Mouse (Mus musculus) lung, adult 2 months (tissue): ENCODE results near the gene Slc5a2. TPM values are rescaled to one million over a fixed set of nuclear protein-coding genes. Genes with fewer than 3 reads are reported as not detected.

ENCODE experiments used
- DNase-seq: peaks from one replicate; pipeline ENCODE4 v3.0.0; 2022
- H3K4me1 ChIP-seq: fragments of 200-500 bp; 2 replicates; pipeline ENCODE4 v1.6.1; 2011; ENCODE audit warnings: low read length; ENCODE audit not compliant: control insufficient read depth, insufficient read depth
- H3K4me3 ChIP-seq: fragments of 200-500 bp; replicated peaks from 2 replicates; pipeline ENCODE3; 2011; ENCODE audit warnings: low read depth, mild to moderate bottlenecking, control low read depth, low read length; ENCODE audit errors: extremely low read depth
- CTCF ChIP-seq: fragments of 200-500 bp; IDR thresholded peaks from 2 replicates; pipeline ENCODE4 v1.5.1; 2011; ENCODE audit warnings: mild to moderate bottlenecking, low read length, control low read depth; ENCODE audit not compliant: insufficient read depth
- POLR2A ChIP-seq: fragments of 200-500 bp; IDR thresholded peaks from 2 replicates; pipeline ENCODE4 v1.6.1; 2011; ENCODE audit warnings: low read depth, mild to moderate bottlenecking, control low read depth, low read length, borderline replicate concordance; ENCODE audit errors: extremely low read depth
- WGBS: fragments of 180-500 bp; shearing (Covaris S2); methylation state at CpG from one replicate; pipeline ENCODE4 v1.1.7; 2018; 5-methylcytosine and 5-hydroxymethylcytosine counted together
- polyA plus RNA-seq: library from polyadenylated mRNA; depleted of rRNA; stranded (reverse); fragments of >200 nt; gene quantifications from 2 replicates; pipeline ENCODE4 v1.2.3, GENCODE M21; 2012

The Slc5a2 gene
- polyA plus RNA-seq, 1 experiment, result 0.09 TPM

- DNase-seq, result no peak
- TF ChIP-seq POLR2A, result no peak
- TF ChIP-seq CTCF, result no peak
- Histone ChIP-seq H3K4me3 (no peak overlapping the region), H3K4me1 (peaks cover 6% of the 10 kb centered on the region; the same call in 1 of the 2 replicates)
- WGBS, result 60% methylated on average over 3 of the region's 3 CpGs
Measured at GRCm38 (mm10) chr7:128309216-128309615, 43.8 kb downstream of the Slc5a2 start.

- Histone ChIP-seq H3K4me3 (no peak overlapping the region), H3K4me1 (peaks cover 4% of the 10 kb centered on the region; the same call in 1 of the 2 replicates)
- 48% methylated on average over 1 of the region's 1 CpGs for WGBS
- DNase-seq, result no peak
- TF ChIP-seq POLR2A (no peak), CTCF (no peak)
Measured at GRCm38 (mm10) chr7:128309776-128310175, 44.3 kb downstream of the Slc5a2 start.

- H3K4me3 ChIP-seq, result no peak overlapping the region
- 19% methylated on average over 8 of the region's 8 CpGs for WGBS
- TF ChIP-seq CTCF (no peak), POLR2A (no peak)
- DNase-seq, result no peak
- H3K4me1 ChIP-seq, result peaks cover 3% of the 10 kb centered on the region; the same call in 1 of the 2 replicates
Measured at GRCm38 (mm10) chr7:128310229-128310688, 44.8 kb downstream of the Slc5a2 start.

- no peak for DNase-seq
- WGBS, result 67% methylated on average over 3 of the region's 3 CpGs
- TF ChIP-seq CTCF (no peak), POLR2A (no peak)
- Histone ChIP-seq H3K4me1 (peaks cover 3% of the 10 kb centered on the region; the same call in 1 of the 2 replicates), H3K4me3 (no peak overlapping the region)
Measured at GRCm38 (mm10) chr7:128311263-128311662, 45.8 kb downstream of the Slc5a2 start.

- no peak for DNase-seq
- 54% methylated on average over 8 of the region's 8 CpGs for WGBS
- TF ChIP-seq CTCF, result no peak
- TF ChIP-seq POLR2A, result no peak
- Histone ChIP-seq H3K4me1 (peaks cover 3% of the 10 kb centered on the region; the same call in 1 of the 2 replicates), H3K4me3 (no peak overlapping the region)
Measured at GRCm38 (mm10) chr7:128311811-128312210, 46.4 kb downstream of the Slc5a2 start.

- TF ChIP-seq CTCF (no peak), POLR2A (no peak)
- H3K4me1 ChIP-seq, result peaks cover 3% of the 10 kb centered on the region; the same call in 1 of the 2 replicates
- DNase-seq, result no peak
- H3K4me3 ChIP-seq, result no peak overlapping the region
- 63% methylated on average over 13 of the region's 13 CpGs for WGBS
Measured at GRCm38 (mm10) chr7:128312375-128313059, 47.1 kb downstream of the Slc5a2 start.

GRCm38 (mm10) chr7:128313601-128314000 lies 48.1 kb downstream of the Slc5a2 start:
- WGBS, result 77% methylated on average over 2 of the region's 2 CpGs
- no peak for TF ChIP-seq POLR2A
- TF ChIP-seq CTCF, result 0 out of 2 replicates have a peak, but pooled peaks have one; percentile 27
- Histone ChIP-seq H3K4me1 (no peaks in the 10 kb centered on the region), H3K4me3 (no peak overlapping the region)
- DNase-seq, result no peak

- no peak for TF ChIP-seq POLR2A
- TF ChIP-seq CTCF, result no peak
- WGBS, result 63% methylated on average over 7 of the region's 7 CpGs
- DNase-seq, result no peak
Measured at GRCm38 (mm10) chr7:128314491-128314890, 49.0 kb downstream of the Slc5a2 start.

GRCm38 (mm10) chr7:128317011-128317410 lies 51.6 kb downstream of the Slc5a2 start:
- no peak for TF ChIP-seq POLR2A
- TF ChIP-seq CTCF, result no peak
- no peak for DNase-seq
- H3K4me3 ChIP-seq, result no peak overlapping the region
- 71% methylated on average over 4 of the region's 4 CpGs for WGBS
- peaks cover 13% of the 10 kb centered on the region for H3K4me1 ChIP-seq

More at GRCm38 (mm10) chr7:128314491-128314890, 49.0 kb downstream of the Slc5a2 start:
- Histone ChIP-seq H3K4me3 (no peak overlapping the region), H3K4me1 (no peaks in the 10 kb centered on the region)

GRCm38 (mm10) chr7:128319140-128319539 lies 53.7 kb downstream of the Slc5a2 start:
- WGBS, result 71% methylated on average over 7 of the region's 7 CpGs
- Histone ChIP-seq H3K4me3 (no peak overlapping the region), H3K4me1 (peaks cover 13% of the 10 kb centered on the region)
- TF ChIP-seq CTCF, result no peak
- TF ChIP-seq POLR2A, result no peak
- no peak for DNase-seq
